Mouse (Mus musculus) embryonic facial prominence, embryonic 13.5 days (tissue): ENCODE measurements at regions not wholly inside any gene's neighbourhood (a gene's known extent, or its start where the extent isn't known, plus 50 kb on each side); places are given as distances from the start of the nearest gene placed in this dataset.

ENCODE experiments used
- ATAC-seq: fragments of 200-750 bp; cut with Nextera tagmentation; 2 replicates; pipeline ENCODE4 v1.8.0; 2017; ENCODE audit warnings: low read depth; ENCODE audit not compliant: insufficient number of reproducible peaks, insufficient read depth, low FRiP score, low TSS enrichment
- H3K27ac ChIP-seq: fragments of 300-500 bp; sonication (generic); 2 replicates; pipeline ENCODE4 v1.5.1; 2015; ENCODE audit warnings: moderate library complexity, mild to moderate bottlenecking, inconsistent platforms
- H3K27me3 ChIP-seq: fragments of 300-500 bp; sonication (generic); 2 replicates; pipeline ENCODE4 v1.6.1; 2015; ENCODE audit warnings: mild to moderate bottlenecking, inconsistent platforms
- H3K36me3 ChIP-seq: fragments of 300-500 bp; sonication (generic); 2 replicates; pipeline ENCODE4 v1.6.1; 2015; ENCODE audit warnings: mild to moderate bottlenecking, inconsistent platforms
- H3K4me1 ChIP-seq: fragments of 300-500 bp; sonication (generic); 2 replicates; pipeline ENCODE4 v1.6.1; 2015; ENCODE audit warnings: inconsistent platforms
- H3K4me2 ChIP-seq: fragments of 300-500 bp; sonication (generic); 2 replicates; pipeline ENCODE4 v1.6.1; 2015; ENCODE audit warnings: moderate library complexity, mild to moderate bottlenecking, inconsistent platforms
- H3K4me3 ChIP-seq: fragments of 300-500 bp; sonication (generic); 2 replicates; pipeline ENCODE4 v1.5.1; 2015; ENCODE audit warnings: mild to moderate bottlenecking, inconsistent platforms
- H3K9ac ChIP-seq: fragments of 300-500 bp; sonication (generic); 2 replicates; pipeline ENCODE4 v1.6.1; 2015; ENCODE audit warnings: mild to moderate bottlenecking, inconsistent platforms
- H3K9me3 ChIP-seq: fragments of 300-500 bp; sonication (generic); 2 replicates; pipeline ENCODE4 v1.6.1; 2016; ENCODE audit warnings: inconsistent platforms
- WGBS: fragments of 180-500 bp; shearing (Covaris S2); methylation state at CpG from one replicate; pipeline ENCODE4 v1.1.7; 2015; ENCODE audit warnings: mixed read lengths; 5-methylcytosine and 5-hydroxymethylcytosine counted together

GRCm38 (mm10) chr7:74224378-74224777, 210.9 kb upstream of the St8sia2 start:
- no peaks in the 10 kb centered on the region for H3K27me3 ChIP-seq
- H3K4me2 ChIP-seq, result no peak overlapping the region
- ATAC-seq, result no peak
- H3K4me3 ChIP-seq, result no peak overlapping the region
- WGBS, result 81% methylated on average over 3 of the region's 3 CpGs
- no peak overlapping the region for H3K27ac ChIP-seq
- no peak overlapping the region for H3K9ac ChIP-seq
- no peaks in the 10 kb centered on the region for H3K4me1 ChIP-seq
- H3K9me3 ChIP-seq, result no peaks in the 10 kb centered on the region
- no peaks in the 10 kb centered on the region for H3K36me3 ChIP-seq

GRCm38 (mm10) chr7:74200661-74201060, 187.2 kb upstream of the St8sia2 start:
- 29% methylated on average over 4 of the region's 4 CpGs for WGBS
- H3K27me3 ChIP-seq, result no peaks in the 10 kb centered on the region

GRCm38 (mm10) chr7:74198796-74199195, 185.3 kb upstream of the St8sia2 start:
- Histone ChIP-seq H3K27me3 (no peaks in the 10 kb centered on the region), H3K4me2 (no peak overlapping the region), H3K27ac (no peak overlapping the region), H3K9me3 (no peaks in the 10 kb centered on the region), H3K9ac (no peak overlapping the region), H3K4me1 (no peaks in the 10 kb centered on the region), H3K4me3 (no peak overlapping the region), H3K36me3 (no peaks in the 10 kb centered on the region)
- 93% methylated on average over 6 of the region's 6 CpGs for WGBS
- no peak for ATAC-seq

More at GRCm38 (mm10) chr7:74200661-74201060, 187.2 kb upstream of the St8sia2 start:
- no peak overlapping the region for H3K9ac ChIP-seq
- no peak overlapping the region for H3K4me3 ChIP-seq
- no peaks in the 10 kb centered on the region for H3K9me3 ChIP-seq
- H3K27ac ChIP-seq, result no peak overlapping the region
- no peak overlapping the region for H3K4me2 ChIP-seq
- H3K4me1 ChIP-seq, result no peaks in the 10 kb centered on the region
- H3K36me3 ChIP-seq, result no peaks in the 10 kb centered on the region
- no peak for ATAC-seq

GRCm38 (mm10) chr7:74184661-74185060, 171.2 kb upstream of the St8sia2 start:
- H3K4me1 ChIP-seq, result no peaks in the 10 kb centered on the region
- no peak overlapping the region for H3K4me3 ChIP-seq
- H3K4me2 ChIP-seq, result no peak overlapping the region
- no peak for ATAC-seq
- no peaks in the 10 kb centered on the region for H3K36me3 ChIP-seq
- no peak overlapping the region for H3K9ac ChIP-seq
- H3K27ac ChIP-seq, result no peak overlapping the region
- H3K9me3 ChIP-seq, result no peaks in the 10 kb centered on the region
- H3K27me3 ChIP-seq, result no peaks in the 10 kb centered on the region

GRCm38 (mm10) chr7:74174206-74174605, 160.7 kb upstream of the St8sia2 start:
- ATAC-seq, result no peak
- Histone ChIP-seq H3K27me3 (no peaks in the 10 kb centered on the region), H3K36me3 (no peaks in the 10 kb centered on the region), H3K27ac (no peak overlapping the region), H3K4me3 (no peak overlapping the region), H3K9ac (no peak overlapping the region), H3K9me3 (no peaks in the 10 kb centered on the region), H3K4me2 (no peak overlapping the region), H3K4me1 (peaks cover 14% of the 10 kb centered on the region)
- WGBS, result 42% methylated on average over 5 of the region's 5 CpGs

DNA sequence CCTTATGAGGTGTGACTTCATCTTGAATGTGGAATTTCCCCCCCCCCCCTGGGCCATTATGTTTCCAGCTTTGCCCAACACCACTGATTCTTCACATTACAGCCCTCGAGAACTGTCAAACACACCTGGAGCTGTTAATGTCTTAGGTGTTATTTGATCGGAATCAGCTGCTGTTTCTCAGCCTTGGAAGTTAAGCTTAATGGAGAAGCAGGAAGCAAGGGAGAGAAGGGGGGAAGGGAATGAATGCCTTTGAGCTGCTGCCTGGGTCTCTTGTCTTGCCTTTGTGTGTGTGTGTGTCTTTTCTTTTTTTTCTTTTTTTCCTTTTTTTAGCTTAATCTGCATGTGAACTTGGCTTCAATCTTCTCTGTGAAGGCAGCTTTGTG, 159.7 kb upstream of the St8sia2 start:
- H3K4me3 ChIP-seq, result no peak overlapping the region
- no peaks in the 10 kb centered on the region for H3K27me3 ChIP-seq
- no peak overlapping the region for H3K4me2 ChIP-seq
- peaks cover 14% of the 10 kb centered on the region for H3K4me1 ChIP-seq
- H3K9ac ChIP-seq, result no peak overlapping the region
- 32% methylated on average over 2 of the region's 2 CpGs for WGBS
- H3K9me3 ChIP-seq, result no peaks in the 10 kb centered on the region
- no peaks in the 10 kb centered on the region for H3K36me3 ChIP-seq
- no peak for ATAC-seq
- no peak overlapping the region for H3K27ac ChIP-seq

DNA sequence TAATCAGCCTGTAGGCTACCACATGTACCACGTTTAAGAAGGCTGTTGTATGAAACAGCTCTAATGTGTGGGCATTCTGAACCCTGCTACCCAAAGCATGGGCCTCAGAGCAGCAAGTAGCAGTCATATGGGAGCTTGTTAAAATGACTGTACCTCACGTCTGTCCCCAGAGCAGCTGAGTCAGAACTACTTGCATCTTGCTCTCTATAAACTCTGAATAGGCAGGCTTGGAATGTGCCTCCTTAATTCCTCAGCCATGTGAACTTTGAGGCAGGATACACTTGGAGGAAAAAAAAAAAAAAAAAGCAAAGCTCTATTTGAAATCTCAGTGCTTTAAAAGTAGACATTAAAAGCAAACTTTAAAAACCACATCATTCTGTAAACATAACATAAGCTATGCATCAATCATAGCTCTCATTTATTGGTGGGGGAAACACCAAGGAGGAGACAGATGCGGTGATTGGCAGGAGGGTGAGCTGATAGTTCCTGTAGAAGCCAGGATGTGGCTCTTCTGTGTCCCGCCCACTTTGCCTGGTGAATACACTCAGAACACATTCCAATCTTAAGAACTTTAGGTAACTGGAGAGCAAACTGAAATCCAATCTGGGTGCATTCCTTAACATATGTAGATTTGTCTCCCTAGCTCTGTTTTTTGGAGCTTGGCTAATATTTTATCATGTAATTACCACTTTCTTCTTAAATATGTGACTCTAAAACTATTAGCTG, 159.2 kb upstream of the St8sia2 start:
- no peak overlapping the region for H3K4me2 ChIP-seq

GRCm38 (mm10) chr7:74151590-74151989, 138.1 kb upstream of the St8sia2 start:
- Histone ChIP-seq H3K4me1 (no peaks in the 10 kb centered on the region), H3K27ac (no peak overlapping the region), H3K9ac (no peak overlapping the region), H3K36me3 (no peaks in the 10 kb centered on the region), H3K9me3 (no peaks in the 10 kb centered on the region; the same call in 1 of the 2 replicates), H3K4me2 (no peak overlapping the region), H3K4me3 (no peak overlapping the region), H3K27me3 (0 out of 2 replicates have a peak, but pooled peaks cover 4% of the 10 kb centered on the region)
- ATAC-seq, result no peak
- WGBS, result 65% methylated on average over 4 of the region's 4 CpGs

More for the DNA sequence above, 159.2 kb upstream of the St8sia2 start:
- H3K9ac ChIP-seq, result no peak overlapping the region
- WGBS, result 53% methylated on average over 4 of the region's 4 CpGs
- no peak overlapping the region for H3K4me3 ChIP-seq
- no peaks in the 10 kb centered on the region for H3K27me3 ChIP-seq
- peaks cover 14% of the 10 kb centered on the region for H3K4me1 ChIP-seq
- ATAC-seq, result no peak
- no peaks in the 10 kb centered on the region for H3K9me3 ChIP-seq
- H3K27ac ChIP-seq, result no peak overlapping the region
- H3K36me3 ChIP-seq, result no peaks in the 10 kb centered on the region

GRCm38 (mm10) chr7:74143236-74143635, 129.7 kb upstream of the St8sia2 start:
- H3K27me3 ChIP-seq, result no peaks in the 10 kb centered on the region
- no peak for ATAC-seq
- H3K9ac ChIP-seq, result no peak overlapping the region
- no peak overlapping the region for H3K4me3 ChIP-seq
- 0 out of 2 replicates have a peak, but pooled peaks cover 4% of the 10 kb centered on the region for H3K4me1 ChIP-seq
- H3K27ac ChIP-seq, result no peak overlapping the region
- 86% methylated on average over 3 of the region's 3 CpGs for WGBS
- H3K9me3 ChIP-seq, result no peaks in the 10 kb centered on the region
- no peak overlapping the region for H3K4me2 ChIP-seq
- H3K36me3 ChIP-seq, result no peaks in the 10 kb centered on the region

DNA sequence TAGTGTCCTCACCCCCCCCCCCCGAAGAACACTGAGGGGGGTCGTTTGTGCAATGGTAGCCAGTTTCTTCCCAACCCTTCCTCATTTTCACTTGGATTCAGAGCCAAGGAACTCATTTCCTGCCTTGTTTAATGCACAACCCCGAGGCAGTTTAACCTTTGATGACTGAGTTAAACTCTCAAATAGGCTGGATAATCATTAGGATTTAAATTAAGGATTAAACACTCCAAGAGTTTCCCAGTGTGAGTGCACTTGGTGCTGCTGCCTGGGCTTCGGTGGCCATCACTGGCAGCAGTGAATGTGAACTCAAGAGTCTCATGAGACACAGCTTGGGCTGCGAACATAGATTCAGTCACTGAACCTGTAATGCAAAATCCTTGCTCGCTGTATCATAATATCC, 124.7 kb upstream of the St8sia2 start:
- no peak for ATAC-seq

GRCm38 (mm10) chr7:74130206-74130836, 116.8 kb upstream of the St8sia2 start:
- no peak for ATAC-seq
- Histone ChIP-seq H3K4me3 (no peak overlapping the region), H3K9ac (no peak overlapping the region), H3K36me3 (no peaks in the 10 kb centered on the region), H3K4me1 (no peaks in the 10 kb centered on the region), H3K27ac (no peak overlapping the region), H3K9me3 (no peaks in the 10 kb centered on the region), H3K27me3 (no peaks in the 10 kb centered on the region), H3K4me2 (no peak overlapping the region)
- WGBS, result 75% methylated on average over 8 of the region's 8 CpGs

More for the DNA sequence above, 124.7 kb upstream of the St8sia2 start:
- Histone ChIP-seq H3K4me1 (no peaks in the 10 kb centered on the region), H3K27ac (no peak overlapping the region), H3K4me2 (no peak overlapping the region), H3K27me3 (no peaks in the 10 kb centered on the region), H3K36me3 (no peaks in the 10 kb centered on the region), H3K9me3 (no peaks in the 10 kb centered on the region), H3K9ac (no peak overlapping the region), H3K4me3 (no peak overlapping the region)
- WGBS, result 59% methylated on average over 6 of the region's 6 CpGs

GRCm38 (mm10) chr7:74112071-74112470, 98.6 kb upstream of the St8sia2 start:
- Histone ChIP-seq H3K36me3 (no peaks in the 10 kb centered on the region), H3K9ac (no peak overlapping the region), H3K9me3 (no peaks in the 10 kb centered on the region), H3K4me2 (no peak overlapping the region), H3K4me1 (peaks cover 9% of the 10 kb centered on the region; the same call in 1 of the 2 replicates), H3K27ac (no peak overlapping the region; the same call in 1 of the 2 replicates), H3K27me3 (no peaks in the 10 kb centered on the region), H3K4me3 (no peak overlapping the region)
- ATAC-seq, result no peak
- 18% methylated on average over 2 of the region's 2 CpGs for WGBS
